Mouse (Mus musculus) embryo, embryonic 10 days (tissue): ENCODE measurements at regions not wholly inside any gene's neighbourhood (a gene's known extent, or its start where the extent isn't known, plus 50 kb on each side); places are given as distances from the start of the nearest gene placed in this dataset.

Source experiments
- DNase-seq: peaks from one replicate; pipeline ENCODE4 v3.0.0-alpha.2; 2015; ENCODE audit warnings: low spot score

DNA sequence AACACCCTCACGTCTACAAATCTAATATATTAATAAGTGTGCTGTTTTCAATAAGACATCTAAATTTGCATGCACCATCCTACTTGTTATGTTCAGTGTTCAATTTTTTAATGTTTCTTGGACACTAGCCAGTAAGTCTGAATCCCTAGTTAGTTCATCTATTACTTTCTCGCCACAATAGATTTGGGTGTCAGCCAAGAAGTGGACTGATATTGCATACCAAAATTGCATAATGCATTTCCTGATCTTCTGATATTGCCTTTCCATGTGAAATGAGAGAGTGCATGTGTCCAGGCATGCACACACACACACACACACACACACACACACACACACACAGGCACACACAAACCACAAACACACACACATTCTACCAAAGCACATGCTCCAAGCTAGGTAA, 874.9 kb downstream of the 5730522E02Rik start:
- no peak for DNase-seq

DNA sequence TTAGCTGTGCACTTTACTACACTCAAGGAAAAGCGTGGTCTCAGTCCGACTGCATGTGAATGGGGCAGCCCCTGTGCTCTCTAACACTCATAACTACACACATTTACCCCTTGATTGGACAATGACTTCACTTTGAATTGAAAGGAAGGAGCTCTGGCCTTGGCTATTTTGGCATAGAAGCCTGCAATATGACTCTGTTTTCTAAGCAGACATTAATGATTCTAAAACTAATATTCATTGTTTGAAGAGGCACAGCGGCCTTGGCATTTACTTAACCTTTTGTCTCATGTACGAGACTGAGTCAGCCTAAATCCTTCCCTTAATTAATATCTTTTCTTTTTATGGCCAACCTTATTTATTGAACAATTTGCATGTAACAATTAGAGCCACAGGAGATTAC, 879.9 kb downstream of the 5730522E02Rik start:
- no peak for DNase-seq

DNA sequence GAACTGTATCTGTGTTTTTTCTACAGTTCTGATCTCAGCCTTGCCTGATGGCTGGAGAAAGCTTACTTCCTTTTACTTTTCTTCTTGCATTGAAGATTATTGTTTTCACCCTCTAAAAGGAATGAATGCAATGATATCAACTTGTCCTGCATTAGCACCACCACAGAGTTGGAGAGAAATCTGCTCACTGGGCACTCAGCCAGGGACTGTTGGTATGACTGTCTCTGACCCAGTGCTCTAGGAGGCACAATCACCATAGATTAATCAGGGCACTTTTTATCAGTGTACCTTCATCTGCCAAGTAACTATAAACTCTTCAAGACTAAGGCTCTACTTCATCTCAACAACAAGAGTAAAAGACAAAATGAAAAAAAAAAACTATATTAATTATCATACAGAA, 888.1 kb downstream of the 5730522E02Rik start:
- no peak for DNase-seq

DNA sequence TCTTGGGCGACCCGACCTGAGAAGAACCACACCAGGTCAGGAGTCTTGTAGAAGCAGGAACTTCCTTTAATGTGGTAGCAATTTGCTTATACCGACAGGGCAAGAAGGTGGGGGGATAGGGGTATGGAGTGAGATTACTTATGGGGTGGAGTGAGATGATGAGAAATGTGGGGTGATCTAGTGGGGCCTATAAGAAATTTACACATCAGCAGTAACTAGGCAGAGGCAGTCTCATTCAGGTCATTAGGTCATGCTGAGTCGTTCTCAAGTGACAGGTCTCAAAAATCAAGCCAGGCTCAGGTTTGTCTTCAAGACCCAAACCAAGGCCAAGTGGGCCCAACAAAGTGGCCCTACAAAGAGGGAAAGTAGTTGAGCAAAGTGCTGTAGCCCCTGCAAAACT, 889.1 kb downstream of the 5730522E02Rik start:
- DNase-seq = no peak

DNA sequence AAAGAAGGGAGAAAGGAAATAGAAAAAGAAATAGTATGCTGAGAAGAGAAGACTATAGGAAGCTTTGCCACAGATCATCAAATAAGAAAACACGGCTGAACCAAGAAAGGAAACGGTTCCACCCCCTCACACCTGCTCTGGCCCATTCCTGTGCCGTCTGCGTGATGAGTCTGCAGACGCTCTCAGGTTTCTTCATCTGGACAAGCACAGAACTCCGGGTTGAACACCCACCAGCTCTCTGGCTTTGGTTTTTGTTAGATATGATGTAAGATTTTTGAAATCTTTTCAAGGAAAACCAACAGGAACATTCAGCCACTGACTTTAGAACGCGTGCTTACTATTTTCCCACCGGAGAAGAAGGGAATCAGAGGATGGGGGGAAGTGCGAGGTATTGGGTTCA, 895.9 kb downstream of the 5730522E02Rik start:
- no peak for DNase-seq

DNA sequence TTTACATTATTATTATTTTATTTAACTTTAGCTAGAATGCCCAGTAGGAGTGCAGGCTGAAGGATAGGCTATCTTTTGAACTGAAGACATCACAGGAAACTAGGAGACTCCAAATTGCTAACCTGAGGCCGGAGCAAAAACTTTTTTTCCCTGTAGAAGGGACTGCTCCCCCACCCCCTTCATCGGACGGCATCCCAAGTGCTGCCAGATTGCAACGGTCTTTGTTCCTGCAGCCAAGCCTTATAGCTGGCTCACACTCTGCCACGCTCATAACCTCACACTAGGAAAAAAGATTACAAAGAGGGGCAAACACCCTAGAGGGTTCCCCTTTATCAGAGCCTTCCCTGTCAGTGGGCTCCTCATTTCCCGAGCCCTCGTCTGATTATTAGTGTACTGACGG, 896.7 kb downstream of the 5730522E02Rik start:
- DNase-seq = no peak

DNA sequence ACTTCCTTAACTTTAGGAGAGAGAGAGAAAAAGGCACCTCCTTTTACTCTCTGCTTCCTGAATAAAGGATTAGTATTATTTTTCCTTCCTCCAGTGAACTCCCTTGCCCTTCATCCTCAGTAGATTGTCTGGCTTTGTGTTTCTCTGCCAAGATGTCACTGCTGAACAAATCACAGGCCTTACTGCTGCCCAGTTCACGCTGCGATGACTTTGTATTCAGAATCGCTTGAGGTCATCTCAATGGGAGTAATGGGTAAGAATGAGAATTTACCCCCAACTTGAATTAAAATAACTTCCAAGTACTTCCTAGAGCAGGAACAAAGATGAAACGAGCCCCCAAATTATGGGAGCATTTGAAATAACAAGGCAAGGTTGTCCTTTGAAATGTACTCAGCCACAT, 897.3 kb downstream of the 5730522E02Rik start:
- DNase-seq = peak; percentile 36

DNA sequence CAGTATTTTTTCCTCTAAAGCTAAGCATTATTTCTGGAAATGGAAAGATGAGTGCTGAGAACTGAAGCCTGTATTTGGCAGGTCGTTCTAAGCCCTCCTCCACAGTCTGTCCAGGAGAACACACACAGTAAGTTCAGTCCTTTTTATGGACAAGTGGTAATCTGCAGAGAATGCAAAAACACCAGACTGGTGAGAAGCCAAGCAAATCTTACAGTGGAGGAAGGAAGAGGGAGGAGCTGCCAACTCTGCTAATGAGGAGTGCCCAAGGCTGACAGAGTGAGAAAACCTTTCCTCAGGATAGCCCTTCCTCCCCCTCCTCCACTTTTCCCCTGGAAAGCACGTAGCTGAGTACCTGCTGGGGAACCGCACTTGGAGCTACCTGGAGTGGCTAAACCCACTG, 899.8 kb downstream of the 5730522E02Rik start:
- DNase-seq = no peak

DNA sequence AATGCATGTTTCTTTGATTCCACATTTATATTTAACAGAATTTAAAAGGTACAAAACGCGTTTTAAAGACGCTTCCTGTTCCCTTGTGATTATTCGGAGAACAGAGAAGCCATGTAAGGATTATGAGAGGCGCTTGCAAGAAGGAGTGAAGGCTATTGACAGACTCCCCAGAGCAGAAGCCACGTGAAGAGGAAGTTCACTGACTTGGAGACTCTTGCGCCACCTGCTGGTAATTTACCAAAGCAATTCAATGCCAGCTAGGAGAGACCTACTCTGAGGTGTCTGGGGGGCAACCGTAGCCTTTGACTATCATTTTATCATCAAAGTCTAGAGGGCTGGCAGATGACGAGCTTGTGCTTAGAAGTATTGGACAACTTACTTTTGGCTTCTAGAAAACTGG, 909.4 kb downstream of the 5730522E02Rik start:
- DNase-seq = peak; percentile 86

DNA sequence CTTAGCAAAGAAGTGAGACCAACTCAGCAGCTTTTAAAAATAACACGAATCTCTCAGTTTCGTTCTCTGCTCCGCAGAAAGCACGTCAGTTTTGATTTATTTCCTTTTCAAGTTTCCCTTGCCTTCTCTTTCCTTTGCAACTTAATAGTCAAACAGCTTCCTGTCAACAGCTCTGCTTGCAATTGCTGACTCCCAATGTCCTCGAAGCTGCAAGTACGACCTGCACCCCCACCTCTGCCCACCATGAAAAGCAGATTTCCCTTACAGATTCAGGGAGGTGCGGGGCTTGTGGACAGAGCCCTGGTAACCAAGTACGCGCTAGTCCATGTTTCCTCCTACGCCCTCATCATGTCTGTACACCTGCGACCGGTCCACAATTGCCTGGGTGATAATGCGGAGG, 922.2 kb downstream of the 5730522E02Rik start:
- no peak for DNase-seq

DNA sequence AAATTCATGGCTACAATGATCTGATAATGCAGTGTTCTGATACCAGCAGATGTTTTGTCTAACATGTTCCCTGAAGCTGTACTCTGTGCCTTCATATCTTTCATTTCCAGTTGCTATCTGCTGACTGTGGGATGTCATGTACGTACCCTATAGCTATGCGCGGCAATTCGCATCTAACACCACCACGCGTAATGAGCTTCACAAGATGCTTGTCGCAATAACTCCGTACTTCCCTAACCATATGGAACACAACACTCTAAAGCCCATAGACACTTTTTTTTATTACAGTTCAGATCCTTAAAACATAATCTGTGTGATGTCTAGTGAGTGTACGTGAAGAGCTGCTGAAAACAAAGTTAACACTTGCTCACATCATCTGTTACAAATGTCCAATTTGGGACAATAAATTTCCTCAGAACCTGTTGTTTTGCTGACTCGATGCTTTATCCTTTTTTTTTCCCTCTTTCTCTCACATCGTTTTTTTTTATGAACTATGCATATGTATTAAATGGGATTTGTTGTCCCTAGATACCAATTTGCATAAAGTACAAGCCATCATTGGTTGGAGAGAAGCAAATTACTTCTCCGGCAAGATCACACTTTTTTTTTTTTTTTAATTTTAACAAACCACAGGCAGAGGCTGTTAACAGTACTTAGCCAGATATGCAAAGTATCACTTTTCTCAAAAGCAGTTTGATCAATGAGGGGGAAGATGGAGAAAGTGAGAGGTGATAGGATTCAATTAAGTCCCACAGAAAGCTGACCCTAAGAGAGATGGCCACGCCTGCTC, 922.9 kb downstream of the 5730522E02Rik start:
- DNase-seq = no peak

DNA sequence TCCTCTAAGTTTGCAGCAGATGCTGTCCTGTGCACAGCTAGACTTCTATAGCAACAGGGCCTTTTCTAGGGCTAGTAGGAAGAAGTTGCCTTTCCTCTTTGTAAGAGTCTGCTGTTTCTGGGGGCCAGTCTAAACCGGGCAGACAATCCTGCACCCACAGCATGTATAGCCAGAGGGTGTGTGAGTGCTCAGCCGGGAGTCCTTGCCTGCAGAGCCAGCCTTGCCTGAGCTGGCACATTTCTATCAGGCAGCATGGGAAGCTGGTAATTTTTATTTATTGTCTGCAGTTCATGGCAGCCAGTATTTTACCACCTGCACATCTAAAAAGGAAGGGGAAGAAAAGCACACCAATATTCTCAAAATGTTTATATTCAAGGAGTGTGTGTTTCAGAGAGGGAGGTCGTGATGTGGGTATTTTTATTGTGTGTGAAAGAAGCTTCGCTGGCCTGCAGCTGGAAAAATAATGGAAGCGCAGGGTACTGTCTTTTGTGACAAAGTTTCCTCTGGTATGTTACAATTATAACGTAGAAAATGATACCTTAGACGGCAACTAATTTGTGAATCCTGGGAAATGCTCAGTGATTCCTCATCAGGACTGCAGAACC, 940.5 kb downstream of the 5730522E02Rik start:
- no peak for DNase-seq

DNA sequence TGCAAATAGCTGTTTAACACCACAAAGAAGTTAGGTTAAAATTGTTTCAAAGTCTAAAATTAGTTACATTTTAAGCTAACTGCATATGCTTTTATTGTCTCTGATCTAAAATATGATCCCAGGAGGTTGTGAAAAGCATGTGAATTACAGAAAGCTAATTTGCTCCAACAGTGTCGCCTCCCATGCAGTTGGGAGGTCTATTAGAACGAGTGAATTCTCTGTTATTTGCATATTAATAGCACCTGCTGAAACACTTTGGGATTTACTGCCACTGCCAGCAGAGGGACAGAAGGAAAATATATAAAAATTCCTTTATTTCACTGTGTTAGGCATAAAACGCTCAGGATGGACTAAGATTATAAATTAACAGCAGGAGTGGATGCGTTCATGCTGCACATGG, 947.7 kb downstream of the 5730522E02Rik start:
- no peak for DNase-seq

DNA sequence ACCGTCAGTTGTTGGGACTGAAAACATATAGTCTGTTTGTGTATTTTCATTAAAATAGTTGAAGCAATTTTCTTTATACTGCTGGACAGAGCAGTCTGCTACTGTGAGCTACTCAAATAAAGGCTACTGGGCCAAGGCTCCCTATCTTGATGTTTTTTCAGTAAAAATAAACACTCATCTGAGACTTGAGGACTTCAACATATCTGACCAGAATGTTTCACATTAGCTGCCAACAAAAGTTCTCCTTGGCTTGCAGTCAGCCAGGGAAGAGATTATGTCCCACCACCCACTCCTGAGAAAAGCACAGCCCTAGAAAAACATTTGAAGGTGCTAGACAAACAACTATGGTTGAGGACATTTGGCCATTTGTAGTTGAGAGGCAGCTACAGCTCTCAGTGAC, 950.9 kb downstream of the 5730522E02Rik start:
- no peak for DNase-seq

DNA sequence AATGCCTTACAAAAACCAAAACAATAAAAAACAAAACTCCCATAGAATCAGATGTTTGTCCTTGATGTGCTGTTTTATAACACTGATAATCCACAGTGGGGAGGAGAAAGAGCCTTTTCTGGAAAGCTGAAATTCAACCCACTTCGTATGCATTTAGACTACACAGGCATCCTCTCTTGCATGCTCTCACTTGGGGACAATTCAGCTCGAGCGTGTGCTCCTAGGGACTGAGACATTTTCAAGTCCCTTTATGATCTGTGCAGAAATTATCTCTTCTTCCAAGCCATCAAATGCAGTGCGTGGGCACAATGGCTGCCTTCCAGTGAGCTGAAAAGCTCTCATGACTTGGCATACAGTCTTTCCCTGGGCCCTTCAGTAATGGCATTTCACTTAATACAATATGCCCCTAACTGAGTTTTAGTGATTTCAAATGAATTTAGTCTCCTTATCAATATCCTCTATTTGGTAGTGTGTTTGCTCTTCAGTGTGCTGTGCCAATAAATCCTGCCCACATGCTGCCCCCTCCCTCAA, 977.1 kb downstream of the 5730522E02Rik start:
- DNase-seq = no peak
